Mouse (Mus musculus) adrenal gland, adult (tissue): ENCODE data around the gene Ccdc155.
"Not testable (repeated sequence)": the region's sequence is repeated elsewhere in the genome, so short reads cannot be mapped to it uniquely, and the experiment has no call there.

Experiments
- DNase-seq, 2 experiments: peaks; one replicate each; pipeline ENCODE4 v3.0.0; 2022 to 2023; ENCODE audit warnings: low spot score in 1 of 2; ENCODE audit not compliant: inconsistent age in 2 of 2

The Ccdc155 gene

DNA sequence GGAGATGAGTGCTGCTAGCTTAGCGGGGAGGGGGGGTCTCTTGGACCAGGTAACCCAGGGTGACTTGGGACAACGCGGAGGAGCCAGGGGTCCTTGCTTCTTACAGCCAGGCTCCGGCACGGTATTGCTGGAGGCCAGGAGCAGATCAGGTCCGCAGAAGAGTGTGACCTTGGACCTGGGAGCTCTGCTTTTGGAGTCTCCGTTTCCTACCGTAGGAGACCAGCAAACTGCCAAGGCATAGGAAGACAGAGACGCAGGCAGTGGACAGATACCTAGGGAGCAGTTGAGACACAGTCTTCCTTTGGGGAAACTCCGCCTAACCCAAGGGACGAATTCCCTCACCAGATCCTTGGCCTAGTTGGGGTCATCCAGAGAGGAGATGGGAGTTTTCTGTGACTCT is 39.0 kb downstream of the Ccdc155 start:
- DNase-seq = no peak

DNA sequence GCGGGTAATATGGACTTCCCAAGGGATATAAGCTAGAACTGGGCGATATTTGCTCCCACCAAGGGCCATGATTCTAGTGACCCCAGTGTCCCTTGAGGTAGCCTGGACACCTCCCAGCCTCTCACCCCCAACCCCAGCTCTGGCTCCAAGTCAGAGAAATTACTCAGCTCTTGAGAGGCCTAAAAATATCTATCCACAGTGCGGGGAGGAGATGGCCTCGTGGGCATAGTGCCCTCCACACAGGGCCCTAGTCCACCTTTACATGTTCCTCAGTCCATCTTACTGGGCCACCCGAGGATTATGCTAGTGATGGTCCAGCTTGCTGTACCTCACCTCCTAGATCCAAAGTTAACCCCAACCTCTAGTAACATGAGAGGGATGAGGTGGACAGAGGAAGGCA is 39.9 kb downstream of the Ccdc155 start:
- DNase-seq = no peak

DNA sequence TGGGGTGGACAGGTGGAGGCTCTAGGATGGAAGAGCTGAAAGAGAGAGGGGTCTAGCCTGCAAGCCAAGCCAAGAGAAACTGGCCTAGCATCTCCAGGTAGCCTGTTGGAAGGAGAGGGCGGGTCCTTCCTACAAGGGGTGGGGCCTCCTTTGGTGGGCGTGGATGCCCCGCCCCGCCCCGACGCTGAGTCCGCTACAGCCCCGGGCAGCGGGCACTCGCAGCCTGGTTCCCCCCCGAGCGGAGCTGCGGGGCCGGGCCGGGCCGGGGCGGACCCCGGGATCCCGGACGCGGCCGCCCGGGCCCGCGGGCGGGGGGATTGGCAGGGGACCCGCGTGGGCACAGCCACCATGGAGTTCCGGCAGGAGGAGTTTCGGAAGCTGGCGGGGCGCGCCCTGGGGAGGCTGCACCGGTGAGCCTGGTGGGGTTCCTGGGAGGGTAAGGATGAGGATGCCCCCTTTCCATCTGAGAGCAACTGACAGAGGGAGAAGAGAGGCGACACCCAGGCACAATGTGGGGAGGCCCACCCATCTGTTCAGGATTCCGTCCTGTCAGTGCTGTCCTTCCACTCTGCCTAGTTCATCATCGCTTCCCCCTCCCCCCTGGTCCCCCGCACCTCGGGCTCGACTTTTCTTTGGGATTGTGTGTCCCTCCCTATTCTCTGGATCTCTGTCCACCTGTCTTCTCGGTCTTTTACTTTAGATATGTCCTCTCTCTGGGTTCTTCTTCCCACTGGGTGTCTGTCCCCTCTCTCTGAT is 40.8 kb downstream of the Ccdc155 start, which contains the start of gene Slc17a7:
Gene Slc17a7 (plus strand): TSS at position 215 of the 756 bp plus-strand sequence.
- DNase-seq = peak; percentile 51 to 69

DNA sequence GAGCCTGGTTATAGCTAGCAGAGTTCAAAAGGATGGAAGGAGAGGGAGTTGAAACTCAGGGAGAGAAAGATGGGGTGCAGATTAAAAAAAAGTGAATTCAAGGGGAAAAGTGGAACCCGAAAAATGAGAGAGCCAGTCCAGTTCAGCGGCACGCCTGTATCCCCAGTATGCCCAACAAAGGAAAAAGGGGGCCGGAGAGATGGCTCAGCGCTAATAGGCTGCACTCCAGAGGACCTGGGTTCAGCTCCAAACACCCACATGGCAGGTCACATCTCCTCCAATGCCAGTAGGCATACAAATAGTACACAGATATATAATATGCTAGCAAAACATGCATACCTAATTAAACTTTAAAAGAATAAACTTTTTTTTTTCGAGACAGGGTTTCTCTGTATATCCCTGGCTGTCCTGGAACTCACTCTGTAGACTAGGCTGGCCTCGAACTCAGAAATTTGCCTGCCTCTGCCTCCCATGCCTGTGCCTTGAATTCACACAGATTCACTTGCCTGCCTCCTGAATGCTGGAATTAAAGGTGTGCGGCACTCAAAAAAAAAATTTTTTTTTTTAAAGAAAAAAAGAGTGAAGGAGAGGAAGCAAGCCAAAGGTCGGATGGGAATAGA is 41.6 kb downstream of the Ccdc155 start:
- peak in 1 of 2 experiments; percentile 30 for DNase-seq

DNA sequence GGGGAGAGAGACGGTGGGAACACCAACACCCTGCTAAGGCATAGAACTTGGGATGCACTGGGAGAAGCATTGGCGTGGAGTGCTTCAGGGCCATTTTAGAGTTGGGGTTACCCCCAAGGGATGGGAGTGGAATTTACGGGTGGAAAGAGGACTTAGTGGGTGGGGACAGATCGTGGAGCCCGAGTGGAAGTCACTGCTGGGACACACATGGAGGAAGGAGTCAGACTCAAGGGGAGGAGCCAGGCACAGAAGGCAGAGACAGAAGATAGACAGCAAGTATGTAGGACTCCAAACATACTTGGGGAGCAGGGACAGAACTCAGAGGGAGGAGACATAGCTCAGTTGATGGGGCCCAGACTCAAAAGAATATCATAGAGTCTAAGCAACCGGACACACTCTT is 42.1 kb downstream of the Ccdc155 start:
- DNase-seq = no peak

DNA sequence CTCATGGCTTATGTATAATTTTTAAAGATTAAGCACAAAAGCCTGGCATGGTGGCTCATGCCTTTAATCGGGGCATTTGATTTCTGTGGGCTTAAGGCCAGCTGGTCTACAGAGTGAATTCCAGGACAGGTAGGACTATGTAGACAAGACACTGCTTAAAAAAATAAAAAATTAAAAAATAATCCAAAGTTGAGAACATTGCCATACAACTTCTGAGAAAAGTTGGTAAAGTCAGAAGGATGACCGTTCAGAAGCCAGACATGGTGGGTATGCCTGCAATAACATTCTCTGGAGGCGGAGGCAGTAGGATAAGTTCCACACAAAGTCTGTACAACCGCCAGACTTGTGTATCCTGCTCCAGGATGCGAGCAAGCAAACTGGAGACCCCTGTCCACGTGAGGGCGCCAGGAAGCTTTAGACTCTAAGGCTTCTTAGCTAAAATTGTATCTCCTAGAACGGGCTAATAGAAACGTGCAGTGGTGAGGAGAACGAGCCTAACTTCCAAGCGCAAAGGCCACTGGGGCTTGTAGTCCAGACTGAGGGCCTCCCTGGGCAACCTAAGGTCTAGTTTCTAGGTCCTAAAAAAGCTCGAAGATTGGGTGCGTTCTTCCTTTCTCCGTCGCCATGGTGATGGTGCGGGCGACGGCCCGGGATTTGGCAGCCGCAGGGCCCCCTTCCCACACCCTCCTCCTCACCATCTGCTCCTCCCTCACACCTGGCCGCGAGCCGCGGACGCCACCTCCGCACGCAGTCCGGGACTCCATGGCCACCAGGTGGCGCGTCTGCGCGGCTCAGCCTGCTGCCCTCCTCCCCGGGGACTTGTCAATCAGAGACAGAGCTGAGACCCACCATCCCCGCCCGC is 42.8 kb downstream of the Ccdc155 start:
- peak; percentile 84 to 95 for DNase-seq

DNA sequence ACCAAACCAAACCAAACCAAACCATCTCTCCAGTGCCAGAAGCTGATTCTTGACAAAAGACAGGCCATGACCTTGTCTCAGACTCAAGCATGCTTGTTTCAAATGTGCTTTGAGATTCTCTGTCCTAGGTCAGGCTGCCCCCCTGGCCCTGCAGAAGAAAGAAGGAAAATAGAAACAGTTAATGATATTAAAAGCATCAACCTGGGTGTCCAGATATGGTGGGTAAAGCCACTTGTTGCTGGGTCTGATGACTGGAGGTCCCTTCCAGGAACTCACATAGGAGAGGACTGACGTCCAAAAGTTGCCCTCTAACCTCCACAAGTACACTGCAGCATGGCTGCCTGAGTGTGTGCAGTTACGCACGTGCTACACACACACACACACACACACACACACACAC is 43.8 kb downstream of the Ccdc155 start:
- no peak for DNase-seq

DNA sequence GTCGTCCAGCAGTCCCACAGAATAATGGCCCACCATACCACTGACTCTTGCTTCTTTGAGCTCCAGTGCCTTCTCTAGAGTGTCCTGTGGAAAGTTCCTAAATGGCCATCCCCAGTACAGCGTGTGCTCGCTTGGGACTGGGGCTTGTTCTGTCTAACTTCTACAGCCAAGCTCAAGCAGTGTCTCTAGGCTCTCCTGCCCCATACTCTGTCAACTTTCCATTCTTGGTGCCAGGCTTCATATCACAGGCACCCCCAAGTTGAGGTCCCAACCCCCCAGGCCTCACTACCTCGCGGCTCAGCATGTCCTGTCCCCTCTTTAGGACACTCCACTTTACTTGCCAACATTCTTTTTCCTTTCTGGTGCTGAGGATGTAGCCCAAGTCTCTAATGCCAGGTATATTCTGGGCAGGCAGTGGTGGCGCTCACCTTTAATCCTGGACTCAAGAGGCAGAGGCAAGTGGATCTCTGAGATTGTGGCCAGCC is 44.3 kb downstream of the Ccdc155 start:
- DNase-seq = no peak

DNA sequence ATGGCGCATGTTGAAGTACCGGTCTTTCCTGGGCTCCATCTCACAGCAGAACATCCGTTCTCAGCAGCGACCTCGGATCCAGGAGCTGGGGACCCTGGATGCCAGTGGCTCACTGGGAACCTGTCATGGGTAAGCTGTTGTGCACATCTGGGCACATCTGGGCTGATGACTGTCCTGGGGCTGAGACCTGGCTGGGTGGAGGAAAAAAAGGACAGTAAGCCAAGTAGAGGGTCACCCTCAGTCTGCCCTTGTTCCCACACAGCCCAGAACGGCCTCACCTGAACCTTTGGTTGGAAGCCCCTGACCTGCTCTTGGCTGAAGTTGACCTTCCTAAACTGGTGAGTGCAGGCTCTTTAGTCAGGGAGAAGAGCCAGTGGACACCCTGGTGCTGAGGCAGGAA is 45.7 kb downstream of the Ccdc155 start:
- DNase-seq = no peak

DNA sequence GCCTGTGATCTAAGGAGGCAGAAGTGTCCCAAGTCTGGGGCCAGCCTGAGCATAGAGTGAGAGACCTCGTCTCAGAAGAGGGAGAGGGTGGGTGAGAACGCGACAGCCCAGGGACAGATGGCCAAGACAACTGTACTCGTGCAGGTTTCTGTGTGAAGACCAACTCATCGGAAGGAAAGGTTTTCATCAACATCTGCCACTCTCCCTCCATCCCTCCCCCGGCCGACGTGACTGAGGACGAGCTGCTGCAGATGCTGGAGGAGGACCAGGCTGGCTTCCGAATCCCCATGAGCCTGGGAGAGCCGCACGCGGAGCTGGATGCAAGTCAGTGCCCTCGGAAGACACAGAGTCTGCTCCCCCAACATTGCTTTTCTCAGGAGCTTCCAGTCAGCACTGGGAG is 47.2 kb downstream of the Ccdc155 start:
- no peak for DNase-seq

DNA sequence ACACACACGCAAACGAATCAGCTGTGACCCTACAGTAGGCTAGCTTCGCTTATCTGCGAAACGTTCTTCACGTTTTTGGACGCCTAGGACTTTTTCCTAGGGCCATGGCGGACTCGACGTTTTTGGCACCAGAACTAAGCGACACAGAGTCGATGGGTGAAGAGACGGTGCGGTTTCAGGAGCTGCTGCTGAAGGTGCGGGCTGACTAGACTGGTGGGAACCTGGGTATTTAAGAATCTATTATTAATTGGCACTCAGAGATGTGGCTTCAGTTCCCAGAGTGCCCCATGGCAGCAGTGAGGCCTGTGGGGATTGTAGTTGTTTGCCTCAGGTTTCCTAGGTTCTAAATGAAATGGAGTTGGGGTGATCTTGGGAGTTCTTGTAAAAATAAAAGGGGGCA is 48.5 kb downstream of the Ccdc155 start:
- DNase-seq = no peak

DNA sequence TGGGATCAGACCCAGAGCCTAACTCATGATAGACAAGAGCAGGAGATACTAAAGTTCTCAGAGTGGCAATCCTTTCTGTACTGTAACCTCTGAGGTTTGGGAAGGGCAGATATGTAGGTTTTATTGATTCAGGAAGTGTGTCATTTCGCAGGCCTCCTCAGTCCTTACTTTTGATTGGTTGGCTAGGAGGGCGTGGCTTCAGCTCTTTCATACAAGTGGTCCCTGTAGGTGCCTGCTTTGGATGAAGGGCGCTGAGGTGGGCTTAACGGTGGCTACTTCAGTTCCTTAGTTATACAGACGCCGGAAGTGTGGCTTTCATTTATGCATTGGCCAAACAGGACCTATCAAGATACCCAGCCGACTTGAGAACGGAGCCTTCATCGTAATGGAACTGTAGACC is 49.1 kb downstream of the Ccdc155 start:
- DNase-seq = no peak

DNA sequence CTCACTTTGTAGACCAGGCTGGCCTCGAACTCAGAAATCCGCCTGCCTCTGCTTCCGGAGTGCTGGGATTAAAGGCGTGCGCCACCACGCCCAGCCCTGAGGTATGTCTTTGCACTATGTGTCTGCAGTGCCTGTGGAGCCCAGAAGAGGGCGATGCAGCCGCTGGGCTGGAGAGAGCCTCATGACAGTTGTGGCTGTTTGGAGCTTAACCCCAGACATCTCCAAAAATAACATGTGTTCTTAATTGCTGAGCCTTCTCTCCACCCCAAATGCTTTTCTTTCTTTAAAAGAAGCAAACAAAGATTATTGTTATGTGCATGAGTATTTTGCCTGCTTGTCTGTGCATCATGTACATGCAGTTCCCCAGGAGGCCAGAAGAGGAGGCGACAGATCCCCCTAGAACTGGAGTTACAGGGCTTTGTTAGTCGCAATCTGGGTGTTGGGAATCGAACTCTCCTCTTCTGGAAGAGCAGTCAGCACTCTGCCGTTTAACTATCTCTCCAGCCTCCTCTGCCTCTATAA is 49.6 kb downstream of the Ccdc155 start:
- peak; percentile 62 to 77 for DNase-seq

DNA sequence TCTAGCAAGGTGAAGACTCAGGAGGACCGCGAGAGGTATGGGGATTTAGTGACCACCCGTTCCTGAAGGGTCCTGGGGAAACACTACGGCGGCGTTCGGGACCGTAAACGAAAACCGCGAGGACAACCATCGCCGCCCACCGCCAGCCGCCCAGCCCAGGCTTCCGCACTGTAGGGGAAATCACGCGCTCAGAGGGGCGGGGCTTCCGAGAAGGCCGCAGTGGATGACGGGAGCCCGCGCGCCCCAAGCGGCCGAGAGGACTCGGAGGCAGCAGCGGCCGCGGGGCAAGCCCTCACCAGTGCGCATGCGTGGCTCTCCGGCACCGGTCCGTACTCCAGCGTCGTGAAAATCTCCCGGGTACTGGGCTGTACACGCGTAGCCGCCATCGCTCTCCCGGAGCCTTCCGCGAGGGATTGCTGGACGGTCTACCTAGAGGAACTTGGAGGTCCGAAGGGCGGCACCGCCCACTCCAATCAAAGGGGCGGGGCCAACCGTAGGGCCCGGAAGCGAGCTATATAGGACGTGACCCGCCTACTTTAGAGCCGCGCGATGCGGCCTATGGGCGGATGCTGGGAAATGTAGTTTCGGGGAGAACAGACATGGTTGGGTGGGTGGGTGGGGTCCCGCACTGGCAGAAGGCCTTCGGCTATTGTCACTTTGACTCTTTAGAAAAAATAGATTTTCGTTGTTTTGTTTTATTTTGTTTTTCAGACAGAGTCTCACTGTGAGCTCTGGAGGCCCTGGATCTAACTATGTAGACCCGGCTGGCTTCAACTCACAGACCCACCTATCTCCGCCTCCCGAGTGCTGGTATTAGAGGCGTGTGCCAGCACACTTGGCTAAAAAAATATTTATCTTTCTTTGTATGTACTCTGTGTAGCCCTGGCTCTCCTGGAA is 50.3 kb downstream of the Ccdc155 start, which contains the start of the genes Pih1d1 and Aldh16a1:
Gene Pih1d1 (plus strand): TSS at position 208 of the 897 bp plus-strand sequence.
Gene Aldh16a1 (minus strand): TSS at position 489 of the 897 bp plus-strand sequence.
- DNase-seq = peak; percentile 98 to 100

DNA sequence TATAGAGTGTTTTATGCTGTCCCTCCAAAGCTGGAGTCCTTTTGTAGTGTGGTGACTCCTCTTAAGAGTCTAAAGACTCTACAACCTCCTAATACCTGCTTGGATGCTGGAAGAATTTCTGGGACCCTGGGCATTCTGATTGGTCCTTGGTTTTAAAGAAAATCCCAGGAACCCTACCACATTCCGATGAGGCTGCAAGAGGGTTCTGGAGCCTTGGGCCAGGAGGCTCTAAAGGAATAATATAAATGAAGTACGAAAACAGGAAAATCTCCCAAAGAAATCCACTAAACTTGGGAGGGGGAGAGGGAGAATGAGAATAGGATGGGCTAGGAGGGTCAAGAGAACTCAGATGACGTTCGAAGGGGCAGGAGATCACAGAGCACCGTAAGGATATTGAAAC is 51.1 kb downstream of the Ccdc155 start:
- DNase-seq = no peak

DNA sequence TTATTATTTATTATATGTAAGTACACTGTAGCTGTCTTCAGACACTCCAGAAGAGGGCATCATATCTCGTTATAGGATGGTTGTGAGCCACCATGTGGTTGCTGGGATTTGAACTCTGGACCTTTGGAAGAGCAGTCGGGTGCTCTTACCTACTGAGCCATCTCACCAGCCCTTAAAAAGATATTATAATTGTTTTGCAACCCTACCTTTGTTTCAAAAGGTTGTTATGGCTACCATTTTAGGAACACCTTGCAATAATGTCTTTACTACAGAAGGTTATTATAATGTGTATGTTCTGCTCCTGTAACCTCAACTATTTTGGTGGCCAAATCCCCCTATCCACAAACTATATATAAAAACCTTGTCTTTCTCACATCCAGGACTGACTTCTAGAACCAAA is 51.6 kb downstream of the Ccdc155 start:
- not testable (repeated sequence) for DNase-seq

DNA sequence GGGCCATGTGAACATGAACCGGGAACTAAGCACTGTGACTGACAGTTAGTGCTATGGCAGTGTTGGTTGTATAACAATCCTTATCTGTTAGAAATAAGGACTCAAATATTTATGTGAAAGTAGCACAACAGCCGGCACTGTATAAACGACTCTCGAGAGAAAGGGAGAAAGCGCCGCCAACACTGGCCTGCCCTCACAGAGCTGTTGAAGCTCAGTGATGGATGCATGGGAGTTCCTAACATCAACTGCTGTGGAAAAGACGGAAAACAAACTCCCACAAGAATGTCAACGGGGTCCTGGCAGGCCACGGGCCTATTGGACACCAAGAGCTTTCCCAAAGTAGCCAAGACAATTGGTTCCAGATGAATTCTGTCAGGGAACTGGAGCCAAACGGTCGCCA is 53.4 kb downstream of the Ccdc155 start:
- no peak for DNase-seq

DNA sequence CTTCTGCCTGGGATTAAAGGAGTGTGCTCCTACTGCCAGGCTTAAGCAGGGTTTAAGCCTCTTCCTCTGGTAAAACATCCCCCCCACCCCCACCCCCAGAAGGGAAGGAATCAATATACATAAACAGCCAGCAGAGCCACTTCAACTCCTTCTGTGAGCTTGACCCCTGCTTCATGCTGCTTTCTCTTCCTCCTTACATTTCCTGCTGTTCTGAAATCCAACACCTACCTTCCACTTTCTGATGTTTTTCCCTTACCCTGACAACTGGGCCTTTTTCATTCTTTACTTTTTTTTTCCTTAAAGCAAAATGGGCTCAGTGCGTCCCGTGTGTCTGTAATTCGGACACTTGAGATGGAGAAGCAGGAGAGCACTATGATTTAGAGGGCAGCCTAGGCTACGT is 54.4 kb downstream of the Ccdc155 start:
- no peak for DNase-seq

DNA sequence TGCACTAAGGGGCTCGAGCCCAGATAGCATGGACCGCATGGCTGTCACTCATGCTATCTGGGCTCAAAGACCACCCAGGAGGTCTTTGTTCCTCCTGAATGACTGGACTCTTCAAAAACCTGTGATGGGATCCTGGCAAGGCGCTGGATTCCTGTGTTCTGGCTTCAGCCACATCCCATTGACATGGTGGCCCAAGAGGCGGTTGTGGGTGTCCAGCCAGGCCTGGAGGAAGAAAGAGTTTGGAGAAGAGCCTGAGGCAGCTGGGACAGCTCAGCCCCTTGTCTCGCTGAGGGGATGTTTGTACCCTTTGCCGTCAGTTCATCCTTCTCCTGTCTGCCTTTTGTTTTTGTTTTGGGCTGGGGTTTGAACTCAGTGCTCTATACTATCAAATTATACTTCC is 55.1 kb downstream of the Ccdc155 start:
- no peak for DNase-seq

DNA sequence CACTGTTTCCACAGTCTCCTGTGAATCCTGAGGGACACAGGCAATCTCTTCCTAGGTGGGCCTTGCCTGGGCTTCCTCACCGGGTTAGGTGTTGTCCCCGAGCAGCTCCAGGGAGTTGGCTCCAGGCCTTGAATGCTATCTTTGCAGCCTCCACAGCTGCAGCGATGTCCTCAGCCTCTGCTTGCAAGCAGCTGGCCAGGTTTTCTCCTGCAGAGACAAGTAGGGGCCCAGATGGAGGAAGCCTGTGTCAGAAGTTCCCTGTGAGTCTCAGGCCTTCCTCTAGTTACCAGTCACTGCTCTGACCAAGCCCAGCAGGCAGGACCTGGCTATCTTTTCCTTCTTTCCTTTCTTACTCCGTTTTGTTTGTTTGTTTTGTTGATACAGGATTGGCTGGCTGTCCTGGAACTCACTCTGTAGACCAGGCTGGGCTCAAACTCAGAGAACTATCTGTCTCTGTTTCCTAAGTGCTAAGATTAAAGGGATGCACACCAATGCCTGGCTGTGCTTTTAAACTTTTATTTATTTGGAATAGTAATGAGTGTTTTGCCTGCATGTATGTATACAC is 56.1 kb downstream of the Ccdc155 start:
- no peak for DNase-seq
